Mouse (Mus musculus): ENCODE data around the gene Tmem132e.
A peak's percentile ranks its signal among the peaks of the same experiment; 100 is the strongest.

Tmem132e gene

DNA sequence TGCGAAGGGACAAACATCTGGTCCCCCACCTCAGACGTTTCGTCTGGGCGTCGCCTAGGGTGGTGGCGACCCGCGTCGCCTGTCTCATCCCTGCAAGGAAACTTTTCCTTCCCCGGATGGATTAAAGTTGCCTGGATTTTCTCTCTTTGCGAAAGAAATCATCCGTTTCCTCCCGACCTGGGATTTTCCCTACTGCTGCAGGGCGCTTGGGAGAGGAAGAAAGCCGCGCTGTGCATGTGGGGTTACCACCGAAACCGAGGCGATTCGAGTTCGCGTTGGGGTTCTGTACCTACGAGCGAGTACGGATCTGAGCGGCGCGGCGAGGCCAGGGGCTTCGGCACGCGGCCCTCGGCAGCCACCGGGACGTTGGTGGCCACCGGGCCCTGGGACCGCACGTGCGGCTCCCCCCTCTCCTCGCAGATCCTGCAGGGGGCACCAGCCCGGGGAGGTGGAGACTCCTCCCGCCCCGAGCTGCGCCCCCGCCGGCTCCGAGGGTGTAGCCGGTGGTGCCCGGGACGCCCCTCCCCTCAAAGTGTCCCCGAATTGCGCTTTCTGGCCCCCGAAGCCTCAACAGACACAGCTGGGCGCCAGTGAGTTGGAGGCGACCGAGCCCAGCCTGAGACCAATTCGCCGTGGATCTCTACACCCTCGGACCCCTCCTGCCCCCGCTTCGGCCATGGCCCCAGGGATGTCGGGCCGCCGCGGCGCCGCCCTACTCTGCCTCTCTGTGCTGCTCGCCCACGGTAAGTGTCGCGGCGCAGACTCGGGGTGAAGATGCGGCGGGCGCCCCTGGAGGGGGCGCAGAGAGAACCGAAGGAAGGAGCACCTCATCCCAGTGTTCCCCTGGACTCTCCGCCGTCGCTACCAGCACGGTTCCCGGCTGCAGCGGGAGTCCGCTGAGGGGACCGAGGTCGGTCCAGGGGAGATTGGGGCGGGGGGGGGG is at the start of gene Tmem132e:
Gene Tmem132e, plus strand, starts transcription at position 530 of the 943 bp plus-strand sequence.
- DNase-seq, result no peak

DNA sequence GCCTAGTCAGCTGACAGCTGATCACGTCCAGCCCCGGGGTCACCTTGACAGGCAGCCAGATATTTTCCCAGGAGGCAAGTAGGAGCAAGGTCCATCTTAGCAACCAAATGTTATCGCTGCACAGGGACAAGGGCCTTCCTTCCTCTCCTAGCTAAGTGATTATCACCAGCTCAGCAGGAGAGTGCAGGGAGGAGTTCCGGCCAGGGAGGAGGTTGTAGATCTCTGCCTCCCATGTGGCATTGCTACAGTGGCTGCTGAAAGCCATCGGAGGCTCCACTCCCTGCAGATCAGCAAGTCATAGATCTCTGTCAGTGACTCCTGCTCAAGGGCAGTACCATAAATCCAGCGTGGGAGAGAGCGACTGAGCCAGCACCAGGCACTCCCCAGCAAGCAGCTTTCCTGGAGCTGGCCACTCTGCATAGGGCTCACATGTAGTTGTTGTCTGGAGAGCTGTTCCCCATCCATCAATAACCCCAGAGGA is 48.7 kb upstream of the Tmem132e start:
- DNase-seq, result no peak

DNA sequence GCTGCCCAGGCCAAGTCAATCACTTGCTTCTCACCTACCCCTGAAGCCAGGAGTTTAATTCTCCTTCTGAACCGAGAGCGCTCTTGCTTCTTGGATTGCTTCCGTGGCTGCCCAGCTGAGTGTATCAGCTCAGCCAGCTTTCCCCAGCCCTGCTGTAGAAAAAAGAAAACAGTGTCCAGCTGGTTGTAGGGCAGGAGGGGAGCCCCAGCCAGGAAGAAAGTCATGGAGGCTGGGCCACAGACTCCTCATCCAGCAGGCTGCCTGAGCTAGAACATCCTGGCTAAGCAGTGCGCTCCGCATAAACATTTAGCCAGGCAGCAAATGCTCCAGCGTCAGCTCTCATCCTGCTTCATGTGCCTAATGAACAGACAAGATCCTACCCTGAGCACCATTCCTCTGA is 48.3 kb upstream of the Tmem132e start:
- DNase-seq, result no peak

DNA sequence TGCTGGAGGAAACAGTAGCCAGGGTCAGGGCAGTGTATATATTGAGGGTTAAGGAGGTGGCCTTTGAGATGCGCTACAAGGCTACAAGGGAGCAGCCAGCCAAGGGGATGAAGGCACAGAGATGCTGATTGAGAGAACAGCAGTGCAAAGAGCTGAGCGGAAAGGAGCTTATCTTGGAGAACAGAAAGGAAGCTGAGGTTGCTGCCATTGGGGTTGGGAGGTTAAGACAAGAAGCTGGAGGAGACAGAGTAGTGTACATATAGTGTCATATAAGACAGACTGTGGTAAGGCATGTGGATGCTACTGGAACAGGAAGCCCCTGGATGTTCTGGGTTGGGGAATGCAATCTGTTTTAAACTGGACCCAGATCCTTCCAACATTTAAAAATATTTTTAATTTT is 47.8 kb upstream of the Tmem132e start:
- DNase-seq, result no peak

DNA sequence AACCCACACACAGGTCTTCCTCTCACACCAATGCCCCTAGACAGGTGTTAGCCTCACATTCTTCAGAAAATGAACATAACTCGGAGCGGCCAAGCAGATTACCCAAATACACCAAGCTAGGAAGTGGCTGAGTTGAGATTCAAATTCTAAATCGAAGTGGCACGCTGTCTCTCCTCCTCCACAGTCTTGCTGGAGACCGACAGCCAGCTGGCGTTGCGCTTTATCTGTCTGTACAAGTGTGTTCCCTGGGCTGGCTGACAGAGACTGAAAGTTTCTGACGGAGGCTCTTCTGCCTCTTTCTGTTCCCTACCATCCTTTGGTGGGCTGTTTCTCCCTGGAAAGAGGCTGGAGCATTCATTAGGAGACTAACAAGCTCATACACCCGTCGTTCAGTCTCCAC is 37.7 kb upstream of the Tmem132e start:
- DNase-seq, result no peak

DNA sequence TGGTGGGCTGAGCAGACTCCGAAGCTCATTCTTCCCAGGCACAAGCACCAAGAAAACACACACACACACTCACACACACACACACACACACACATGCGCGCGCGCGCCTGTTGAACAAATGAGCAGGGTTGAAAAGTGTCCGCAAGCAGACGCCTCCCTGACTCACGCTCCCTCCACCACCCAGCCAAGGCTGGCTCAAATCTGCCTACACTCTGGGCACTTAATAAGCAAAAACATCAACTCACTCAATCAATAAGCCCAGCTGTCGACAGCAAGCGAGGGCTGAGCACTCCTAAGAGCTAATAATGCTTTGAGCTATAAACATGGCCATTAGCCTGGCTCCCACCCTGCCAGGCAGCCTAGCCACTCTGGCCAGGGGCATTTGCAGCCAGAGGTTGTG is 18.5 kb upstream of the Tmem132e start:
- no peak for DNase-seq

DNA sequence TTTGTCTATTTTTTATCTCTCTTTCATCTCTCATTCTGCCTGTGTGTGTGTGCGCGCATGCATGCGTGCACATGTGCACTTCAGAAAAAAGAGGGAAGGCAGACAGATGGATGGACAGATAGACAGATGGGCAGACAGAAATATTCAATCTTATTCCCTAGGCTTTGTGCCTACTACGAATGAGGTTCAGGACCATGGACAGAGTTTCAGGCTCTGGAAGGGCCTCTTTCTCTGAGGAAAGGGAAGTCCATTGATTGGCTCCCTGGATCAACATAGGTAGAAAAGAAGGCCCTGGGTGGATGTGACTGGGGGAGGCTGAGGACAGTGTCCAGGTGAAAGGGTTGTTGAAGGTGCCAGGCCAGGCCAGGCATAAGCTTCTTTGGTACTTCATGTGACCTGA is 17.1 kb upstream of the Tmem132e start:
- DNase-seq, result no peak

DNA sequence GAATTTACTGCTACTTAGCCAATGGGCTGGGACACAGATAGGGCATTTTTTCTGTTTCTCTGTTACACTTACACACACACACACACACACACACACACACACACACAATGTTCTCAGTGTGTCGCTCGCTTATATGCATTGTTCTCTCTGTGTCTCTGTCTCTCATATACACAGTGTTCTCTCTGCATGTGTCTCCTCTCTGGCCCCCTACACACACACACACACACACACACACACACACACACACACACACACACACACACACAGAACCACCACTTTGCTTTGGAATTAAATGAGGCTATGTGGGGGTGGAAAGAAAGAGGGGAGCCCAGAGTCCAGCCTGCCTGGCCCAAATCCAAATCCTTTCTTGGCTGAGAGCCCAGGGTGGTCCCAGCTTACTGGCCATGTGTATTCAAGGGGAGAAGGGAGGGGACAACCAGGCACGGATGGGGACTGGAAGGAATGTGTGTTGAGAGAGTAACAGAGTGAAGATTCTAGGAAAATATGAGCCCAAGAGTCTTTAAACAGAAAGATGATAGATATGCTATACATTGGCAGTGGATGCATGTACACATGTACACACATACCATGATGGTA is 8.0 kb upstream of the Tmem132e start:
- no peak for DNase-seq

DNA sequence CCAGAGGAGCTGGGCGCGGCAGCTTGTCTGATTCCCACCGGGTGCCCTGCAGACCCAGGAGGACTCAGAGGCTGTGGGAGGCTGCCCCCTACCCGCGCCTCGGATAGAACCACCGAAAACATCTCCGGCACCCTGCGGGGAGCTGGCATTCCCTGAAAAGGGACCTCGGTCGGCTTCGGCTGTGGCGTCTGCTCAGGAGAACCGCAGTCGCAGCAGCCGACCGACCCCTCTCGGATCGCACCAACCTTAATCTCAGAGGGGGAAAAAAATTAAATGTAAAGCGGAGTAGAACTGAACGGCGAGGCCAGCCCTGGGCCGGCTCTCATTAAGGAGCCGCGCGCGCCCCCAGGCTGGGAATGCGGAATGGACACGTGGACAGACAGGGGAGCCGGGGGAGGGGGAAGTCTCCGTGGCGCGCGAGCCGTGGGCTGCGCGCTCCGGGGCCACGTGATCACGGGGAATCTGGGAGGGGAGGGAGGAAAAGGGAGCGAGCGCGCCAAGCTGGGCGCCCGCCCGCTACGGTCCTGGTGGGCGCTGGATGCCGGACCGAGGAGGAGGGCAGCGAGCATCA is 1.6 kb upstream of the Tmem132e start:
- DNase-seq, result no peak

DNA sequence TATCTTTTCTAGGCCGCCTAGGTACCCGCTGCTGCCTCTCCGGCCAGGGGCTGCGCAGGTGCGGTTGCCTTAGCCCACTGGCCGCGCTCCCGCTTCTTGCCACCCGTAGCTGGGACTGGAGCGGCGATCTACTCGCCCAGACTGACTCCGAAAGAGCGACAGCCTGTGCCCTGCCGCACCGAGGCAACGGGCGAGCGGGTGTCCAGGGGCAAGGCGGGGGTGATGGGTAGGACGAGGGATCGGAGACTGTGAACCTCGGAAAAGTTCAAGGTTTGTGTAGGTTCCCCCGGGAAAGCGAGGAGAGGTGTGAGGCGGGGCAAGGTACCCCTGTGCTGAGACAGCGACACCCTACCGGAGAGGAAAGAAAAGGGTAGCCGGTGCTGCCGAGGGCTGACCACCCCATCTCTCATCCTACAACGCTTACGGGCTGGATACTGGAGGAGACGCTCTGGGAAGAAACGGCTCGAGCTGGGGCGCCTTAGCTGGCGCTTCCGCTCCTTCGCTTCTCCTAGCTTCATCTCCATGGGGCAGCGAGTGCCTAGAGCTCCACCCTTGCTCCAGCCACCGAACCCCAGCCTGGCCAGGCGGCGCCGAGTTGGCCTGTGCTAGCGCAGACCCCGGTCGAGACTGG is 874 bp upstream of the Tmem132e start:
- no peak for DNase-seq

DNA sequence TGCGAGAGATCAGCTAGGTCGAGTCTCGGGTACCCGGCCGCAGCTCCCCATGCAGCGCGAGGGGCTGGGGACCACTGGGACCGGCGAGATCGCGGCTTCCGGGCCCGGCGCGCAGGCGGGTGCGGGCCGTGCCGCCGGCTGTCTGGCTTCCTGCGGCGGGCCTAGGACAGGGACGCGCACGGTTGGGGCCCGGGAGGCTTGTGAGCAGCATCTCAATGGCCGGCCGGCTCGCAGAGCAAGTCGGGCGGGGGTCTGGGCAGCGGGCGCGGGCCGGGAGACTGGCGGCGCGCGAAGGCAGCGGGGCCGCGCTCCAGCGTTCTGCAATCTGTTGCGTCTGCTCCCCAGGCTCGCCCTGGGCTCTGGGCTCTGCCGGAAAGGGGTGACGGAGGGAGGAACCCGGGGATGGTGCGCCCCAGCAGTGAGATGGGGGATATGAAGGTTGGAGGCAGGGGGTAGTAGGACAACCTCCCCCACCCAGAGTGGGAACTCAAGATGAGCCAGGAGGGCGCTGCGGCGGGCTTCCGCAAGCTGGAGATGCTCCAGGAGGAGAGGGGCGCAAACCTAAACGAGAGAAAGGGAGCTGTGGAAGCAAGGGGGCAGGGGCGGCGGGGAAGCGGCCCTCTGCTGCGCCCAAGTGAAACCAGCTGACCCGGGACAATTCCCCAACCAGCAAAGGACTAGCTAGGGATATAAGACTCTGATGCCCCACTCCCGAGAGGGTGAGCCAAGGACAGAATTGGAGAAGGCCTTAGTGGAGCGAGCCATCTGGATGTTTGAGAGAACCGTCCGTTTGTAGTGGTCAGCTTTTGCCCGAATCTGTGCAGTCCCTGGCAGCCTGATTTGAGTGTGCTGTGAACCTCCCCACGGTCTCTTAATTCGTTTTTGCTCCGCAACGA is 944 bp downstream of the Tmem132e start:
- no peak for DNase-seq

DNA sequence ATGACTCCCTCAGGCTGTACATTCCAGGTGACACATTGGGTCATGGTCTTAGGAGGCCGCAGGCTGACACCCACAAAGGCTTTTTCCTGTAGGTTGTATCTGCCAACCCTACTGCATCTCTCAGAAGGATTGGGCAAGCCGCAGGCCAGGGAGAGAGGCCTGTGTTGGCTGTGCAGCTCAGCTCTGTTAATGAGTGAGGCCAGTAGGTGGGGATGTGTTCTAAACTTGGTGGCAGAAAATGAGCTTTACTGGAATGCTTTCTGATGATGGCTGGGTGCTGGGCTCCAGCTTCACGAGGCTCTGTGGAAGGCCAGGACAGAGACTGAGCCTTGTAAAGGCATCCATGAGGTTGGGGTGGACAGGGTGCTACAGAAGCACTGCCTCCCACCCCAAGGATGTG is 3.6 kb downstream of the Tmem132e start:
- DNase-seq, result no peak

DNA sequence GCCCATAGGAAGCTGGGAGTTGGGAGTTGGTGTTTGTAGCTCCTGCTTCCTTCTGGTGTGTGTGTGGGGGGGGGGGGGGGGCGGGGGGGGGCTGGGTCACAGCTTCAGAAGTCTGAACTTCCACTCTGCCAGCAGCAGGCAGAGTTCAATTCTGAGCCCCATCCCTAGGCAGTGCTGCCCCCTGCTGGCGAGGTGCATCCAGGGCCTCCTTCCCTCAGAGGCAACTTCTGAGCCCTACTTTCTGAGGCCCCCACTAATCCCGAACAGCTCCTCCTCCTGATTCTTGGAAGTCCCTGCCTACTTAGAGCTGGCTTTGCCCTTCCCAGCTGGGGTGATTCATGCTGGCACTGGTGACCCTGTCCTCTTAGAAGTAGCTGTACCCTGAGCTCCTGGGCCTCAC is 10.9 kb downstream of the Tmem132e start:
- DNase-seq, result peak in 1 of 2 experiments; percentile 2

DNA sequence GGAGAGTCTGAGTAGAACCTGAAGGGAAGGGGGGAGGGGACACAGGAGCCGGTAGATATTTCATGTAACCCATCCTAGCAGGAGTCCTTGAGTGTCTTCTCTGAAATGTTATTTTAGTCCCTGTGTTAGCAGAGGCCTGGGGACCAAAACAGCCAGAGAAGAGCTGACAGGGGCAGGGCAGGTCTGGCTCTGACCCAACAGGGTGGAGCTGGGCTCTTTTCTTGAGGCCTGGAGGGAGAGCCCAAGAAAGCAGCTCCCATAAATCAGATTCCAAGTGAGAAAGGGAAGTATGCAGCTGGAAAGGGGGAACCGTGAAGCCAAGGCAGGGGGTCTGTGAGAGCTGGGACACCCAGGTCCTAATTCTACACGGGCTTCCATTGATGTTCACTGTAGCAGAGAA is 16.9 kb downstream of the Tmem132e start:
- DNase-seq, result no peak

DNA sequence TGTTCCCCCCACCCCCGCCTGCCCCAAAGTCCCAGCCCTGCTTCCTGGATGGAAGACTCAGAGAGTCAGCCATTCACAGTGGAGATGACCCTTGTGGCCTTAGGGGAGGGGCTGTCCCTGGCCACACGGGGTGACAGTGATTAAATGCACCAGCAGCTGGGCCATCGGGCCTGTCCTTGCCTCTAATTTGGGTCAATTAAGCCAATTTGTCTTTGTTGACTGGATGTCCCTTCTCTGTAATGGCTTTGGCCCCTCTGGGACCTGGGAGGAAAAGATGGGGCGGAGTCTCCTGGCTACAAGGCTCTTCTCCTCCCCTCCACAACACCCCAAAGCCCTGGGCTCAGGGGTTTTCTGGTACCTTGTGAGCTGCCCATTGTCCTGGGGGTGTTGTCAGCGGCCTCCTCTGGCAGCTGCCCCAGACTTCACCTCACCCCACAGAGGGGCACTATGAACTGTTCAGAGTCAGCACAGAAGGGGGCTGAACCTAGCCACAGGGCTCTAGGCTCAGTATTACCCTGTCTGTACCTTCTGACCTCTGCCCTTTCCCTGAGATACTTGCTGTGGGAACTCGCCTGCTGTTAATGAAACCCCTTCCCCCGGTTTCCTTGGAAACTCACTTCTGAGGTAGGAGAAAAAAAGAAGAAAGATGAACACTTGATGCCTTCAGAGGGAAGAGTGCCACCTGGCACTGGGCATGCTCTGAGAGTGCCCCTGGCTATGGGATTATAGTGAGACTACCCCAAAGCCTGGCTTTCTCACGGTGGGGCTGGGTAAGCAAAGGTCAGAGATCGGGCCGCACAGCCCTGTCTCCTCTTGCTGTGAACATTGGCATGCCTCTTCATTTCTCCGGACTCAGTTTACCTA is 17.9 kb downstream of the Tmem132e start:
- no peak for DNase-seq

DNA sequence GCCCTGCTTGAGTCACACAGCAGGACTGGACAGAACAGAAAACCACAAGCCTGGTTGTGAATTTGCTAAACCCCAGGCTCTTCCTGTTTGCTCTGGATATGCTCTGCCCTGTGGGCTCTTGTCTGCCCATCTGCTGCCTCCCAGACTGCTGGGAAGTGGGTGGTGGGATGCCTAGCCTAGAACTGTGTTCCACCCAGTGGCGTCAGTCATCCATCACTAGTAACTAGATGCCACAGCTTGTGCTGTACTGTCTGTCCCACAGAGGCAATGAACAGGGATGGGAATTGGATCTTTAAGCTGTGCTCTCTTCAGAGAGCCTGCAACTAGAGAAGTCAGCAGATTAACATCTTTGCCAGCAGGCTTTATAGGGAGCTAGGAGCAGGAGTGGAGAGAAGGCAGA is 23.8 kb downstream of the Tmem132e start:
- no peak for DNase-seq

DNA sequence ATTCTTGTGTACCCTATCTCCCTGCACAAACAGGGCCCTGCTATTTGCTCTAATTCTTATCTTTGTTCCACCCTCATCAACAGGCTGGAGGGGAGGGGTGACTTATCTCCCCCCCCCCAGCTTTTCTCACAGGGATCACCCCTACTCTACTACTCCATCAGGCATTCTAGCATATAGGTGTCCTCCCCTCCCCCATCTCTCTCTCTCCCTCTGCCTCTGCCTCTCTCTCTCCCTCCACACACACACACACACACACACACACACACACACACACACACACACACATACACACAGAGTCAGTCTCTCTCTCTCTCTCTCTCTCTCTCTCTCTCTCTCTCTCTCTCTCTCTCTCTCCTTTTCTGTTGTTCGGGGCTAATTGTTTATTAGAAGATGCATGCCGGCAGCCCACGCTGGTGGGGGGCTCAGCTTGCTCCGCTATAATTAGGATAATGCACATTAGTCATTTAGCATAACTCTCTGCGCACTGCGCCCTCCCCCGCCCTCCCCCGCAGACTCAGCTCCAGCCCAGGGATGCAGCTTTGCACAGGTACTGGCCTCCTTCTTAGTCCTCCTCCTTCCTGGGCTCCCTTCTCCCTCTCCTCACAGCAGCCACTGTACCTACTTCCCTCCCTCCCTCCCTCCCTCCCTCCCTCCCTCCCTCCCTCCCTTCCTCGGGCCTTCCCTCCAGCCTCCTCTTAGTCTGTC is 29.8 kb downstream of the Tmem132e start:
- DNase-seq, result no peak

DNA sequence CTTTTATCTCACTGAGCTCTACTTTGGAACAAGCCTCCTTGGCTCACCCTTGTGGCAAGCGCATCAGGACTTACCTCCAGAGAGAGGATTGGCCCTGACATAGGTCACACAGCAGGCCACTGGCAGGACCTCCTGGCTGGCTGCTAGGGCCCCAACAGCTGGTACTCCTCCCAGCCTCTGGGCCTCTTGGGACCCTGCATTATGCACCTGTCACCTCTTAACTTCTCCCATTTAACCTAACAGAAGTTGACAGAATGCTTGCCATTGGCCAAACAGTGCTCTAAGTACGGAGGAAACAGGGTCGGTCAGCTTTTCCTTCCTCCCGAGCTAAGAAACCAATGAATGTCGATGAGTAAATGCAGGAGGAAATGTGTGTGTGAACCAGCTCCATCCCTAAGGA is 33.2 kb downstream of the Tmem132e start:
- no peak for DNase-seq

DNA sequence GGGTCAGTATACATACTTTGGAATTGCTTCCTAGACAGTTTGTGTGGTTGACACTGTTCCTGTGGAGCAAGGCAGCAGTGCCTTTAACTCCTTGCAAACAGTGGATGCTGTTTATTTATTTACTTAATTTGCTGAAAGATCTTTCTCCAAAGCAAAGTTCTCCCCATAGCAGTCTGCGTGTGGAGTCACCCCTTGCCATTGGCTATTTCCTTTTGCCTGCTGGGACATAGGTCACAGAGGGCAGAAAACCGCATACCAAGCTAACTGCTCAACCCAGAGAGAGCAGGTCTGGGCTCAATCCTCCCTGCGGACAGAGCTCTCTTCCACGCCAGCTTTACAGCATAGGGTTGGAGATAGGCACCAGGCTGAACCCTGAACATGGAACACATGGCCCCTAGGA is 34.8 kb downstream of the Tmem132e start:
- DNase-seq, result no peak

DNA sequence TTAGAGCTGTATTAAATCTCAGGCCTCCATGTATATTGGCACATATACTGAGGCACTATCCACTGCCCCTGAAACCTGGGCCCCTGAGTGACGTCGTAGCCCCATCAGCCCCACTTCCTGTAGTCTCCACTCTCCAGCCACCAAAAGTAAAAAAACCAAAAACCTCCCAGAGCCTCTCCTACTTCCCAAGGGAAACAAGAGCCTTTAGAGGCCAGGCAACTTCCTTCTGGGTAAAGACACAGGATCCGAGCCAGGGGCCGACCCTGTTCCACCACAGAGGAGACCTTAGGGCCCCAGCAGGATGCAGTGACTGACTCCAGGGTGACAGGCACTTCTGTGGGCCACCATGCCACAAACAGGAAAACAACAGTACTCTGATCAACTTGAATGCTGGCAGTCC is 40.1 kb downstream of the Tmem132e start:
- DNase-seq, result no peak
